Mouse (Mus musculus): ENCODE measurements around the gene Ahctf1. TPM values are rescaled to one million over a fixed set of nuclear protein-coding genes. Genes with fewer than 3 reads are reported as not detected.

Gene Ahctf1
- polyA plus RNA-seq, 1 experiment from 2014 or later: 32.9 TPM

- H3K9me3 ChIP-seq (ENCODE audit: control insufficient read depth, low read length): no peaks in the 10 kb centered on the region
- H3K9ac ChIP-seq (ENCODE audit: low read length): no peak overlapping the region
- H3K36me3 ChIP-seq (ENCODE audit: control insufficient read depth, insufficient read depth, low read length): no peaks in the 10 kb centered on the region
- H3K27me3 ChIP-seq (ENCODE audit: control insufficient read depth, insufficient read depth, low read length): no peaks in the 10 kb centered on the region
- H3K4me3 ChIP-seq (ENCODE audit: low read depth, low read length): no peak overlapping the region
- H3K27ac ChIP-seq (ENCODE audit: low read depth, low read length): no peak overlapping the region
- H3K4me2 ChIP-seq: no peak overlapping the region
- H3K4me1 ChIP-seq (ENCODE audit: control insufficient read depth, insufficient read depth, low read length): no peaks in the 10 kb centered on the region
- DNase-seq (ENCODE audit: low spot score, missing footprints) (no peak), ATAC-seq (ENCODE audit: low FRiP score) (no peak)
- WGBS: 86% methylated on average over 3 of the region's 3 CpGs
Measured at GRCm38 (mm10) chr1:179808300-179808699, 4.8 kb upstream of the Ahctf1 start.

- Histone ChIP-seq H3K4me3 (ENCODE audit: low read depth, low read length) (no peak overlapping the region), H3K27ac (ENCODE audit: low read depth, low read length) (no peak overlapping the region), H3K9ac (ENCODE audit: low read length) (no peak overlapping the region), H3K36me3 (ENCODE audit: control insufficient read depth, insufficient read depth, low read length) (no peaks in the 10 kb centered on the region), H3K27me3 (ENCODE audit: control insufficient read depth, insufficient read depth, low read length) (no peaks in the 10 kb centered on the region), H3K4me1 (ENCODE audit: control insufficient read depth, insufficient read depth, low read length) (no peaks in the 10 kb centered on the region), H3K4me2 (no peak overlapping the region), H3K9me3 (ENCODE audit: control insufficient read depth, low read length) (no peaks in the 10 kb centered on the region)
- DNase-seq (ENCODE audit: low spot score, missing footprints): no peak
- no peak for ATAC-seq (ENCODE audit: low FRiP score)
- 91% methylated on average over 4 of the region's 4 CpGs for WGBS
Measured at GRCm38 (mm10) chr1:179807468-179807867, 4.0 kb upstream of the Ahctf1 start.

DNA sequence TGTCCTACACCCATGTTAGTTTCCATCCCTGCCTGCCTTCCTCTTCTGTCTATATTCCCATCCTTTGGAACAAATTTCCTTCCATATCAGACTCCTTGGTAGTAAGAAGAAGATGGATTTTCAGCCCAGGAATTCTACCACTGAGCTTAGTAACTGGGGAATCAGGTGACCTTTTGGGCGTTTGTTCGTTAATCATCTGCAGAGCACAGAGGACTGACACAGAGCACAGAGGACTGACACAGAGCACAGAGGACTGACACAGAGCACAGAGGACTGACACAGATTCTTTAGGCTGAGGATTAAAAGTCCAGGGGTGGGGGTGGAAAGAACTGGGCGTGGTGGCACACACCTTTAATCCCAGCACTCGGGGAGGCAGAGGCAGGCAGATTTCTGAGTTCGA lies 2.3 kb upstream of the Ahctf1 start:
- DNase-seq (ENCODE audit: low spot score, missing footprints) (no peak), ATAC-seq (ENCODE audit: low FRiP score) (no peak)
- H3K27me3 ChIP-seq (ENCODE audit: control insufficient read depth, insufficient read depth, low read length): no peaks in the 10 kb centered on the region
- no peak overlapping the region for H3K9ac ChIP-seq (ENCODE audit: low read length)
- no peaks in the 10 kb centered on the region for H3K36me3 ChIP-seq (ENCODE audit: control insufficient read depth, insufficient read depth, low read length)
- H3K9me3 ChIP-seq (ENCODE audit: control insufficient read depth, low read length): no peaks in the 10 kb centered on the region
- H3K4me1 ChIP-seq (ENCODE audit: control insufficient read depth, insufficient read depth, low read length): peaks cover 9% of the 10 kb centered on the region
- H3K4me3 ChIP-seq (ENCODE audit: low read depth, low read length): no peak overlapping the region
- no peak overlapping the region for H3K4me2 ChIP-seq
- WGBS: 87% methylated on average over 5 of the region's 5 CpGs
- H3K27ac ChIP-seq (ENCODE audit: low read depth, low read length): no peak overlapping the region

- ATAC-seq (ENCODE audit: low FRiP score) (no peak; the same call in 1 of the 2 replicates), DNase-seq (ENCODE audit: low spot score, missing footprints) (peak; percentile 91)
- peak overlapping the region; percentile 91; the same call in 1 of the 2 replicates for H3K4me3 ChIP-seq (ENCODE audit: low read depth, low read length)
- peak overlapping the region; percentile 86; the same call in 1 of the 2 replicates for H3K9ac ChIP-seq (ENCODE audit: low read length)
- H3K27me3 ChIP-seq (ENCODE audit: control insufficient read depth, insufficient read depth, low read length): no peaks in the 10 kb centered on the region
- peak overlapping the region; percentile 96; the same call in 1 of the 2 replicates for H3K27ac ChIP-seq (ENCODE audit: low read depth, low read length)
- 39% methylated on average over 11 of the region's 11 CpGs for WGBS
- H3K4me1 ChIP-seq (ENCODE audit: control insufficient read depth, insufficient read depth, low read length): peaks cover 9% of the 10 kb centered on the region
- no peaks in the 10 kb centered on the region for H3K9me3 ChIP-seq (ENCODE audit: control insufficient read depth, low read length)
- no peaks in the 10 kb centered on the region for H3K36me3 ChIP-seq (ENCODE audit: control insufficient read depth, insufficient read depth, low read length)
- peak overlapping the region; percentile 77 for H3K4me2 ChIP-seq
Measured at GRCm38 (mm10) chr1:179804140-179804881, 831 bp upstream of the Ahctf1 start.

DNA sequence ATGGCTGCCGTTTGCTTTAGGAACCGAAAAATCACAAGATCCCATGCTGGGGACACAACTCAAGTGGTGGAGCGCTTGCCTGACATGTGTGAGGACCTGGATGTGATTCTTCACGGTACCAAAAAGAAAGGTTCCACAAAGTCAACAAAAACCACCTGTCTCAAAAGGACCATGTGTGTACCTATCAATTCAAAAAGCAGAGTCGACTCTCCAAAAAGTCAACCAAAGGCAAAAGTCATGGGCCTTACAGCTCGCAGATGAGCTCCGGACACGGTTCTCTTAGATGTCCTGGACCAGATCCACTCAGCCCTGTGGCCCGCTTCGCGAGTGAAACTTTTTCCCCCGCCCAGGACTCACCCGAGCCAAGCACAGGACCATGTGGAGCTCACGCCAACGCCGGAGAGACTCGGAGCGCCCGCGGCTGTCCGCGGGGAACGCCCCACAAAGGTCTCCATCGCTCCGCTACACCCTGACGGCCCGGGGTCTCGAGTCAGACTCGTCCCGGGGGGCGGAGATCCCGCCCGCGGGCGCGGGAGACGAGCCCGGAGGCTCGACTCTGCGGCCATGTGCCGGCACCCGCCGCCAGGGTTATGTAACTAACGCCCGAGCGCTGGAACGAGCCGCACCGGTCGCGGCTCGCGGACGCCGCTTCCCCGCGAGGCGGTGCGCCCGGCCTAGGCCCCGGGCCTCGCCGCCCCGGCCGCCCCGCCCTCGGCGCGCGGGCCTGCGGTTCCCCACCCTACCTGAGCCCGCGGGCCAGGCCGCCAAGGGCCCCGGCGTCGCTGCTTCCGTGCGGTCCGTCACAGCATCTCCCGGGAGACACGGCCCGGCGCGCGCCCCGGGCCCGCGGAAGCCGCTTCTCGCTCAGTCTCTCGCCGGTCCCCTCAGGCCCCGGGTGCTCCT lies 619 bp downstream of the Ahctf1 start, which contains the start of gene Gm10518:
TSS of gene Gm10518 (plus strand) at position 767 of the 903 bp plus-strand sequence.
- H3K4me1 ChIP-seq (ENCODE audit: control insufficient read depth, insufficient read depth, low read length): peaks cover 9% of the 10 kb centered on the region
- no peaks in the 10 kb centered on the region for H3K9me3 ChIP-seq (ENCODE audit: control insufficient read depth, low read length)
- ATAC-seq (ENCODE audit: low FRiP score) (peak; percentile 78), DNase-seq (ENCODE audit: low spot score, missing footprints) (peak; percentile 95)
- H3K4me3 ChIP-seq (ENCODE audit: low read depth, low read length): peak within 1 kb of the TSS; percentile 91
- H3K9ac ChIP-seq (ENCODE audit: low read length): peak within 1 kb of the TSS; percentile 86
- H3K27me3 ChIP-seq (ENCODE audit: control insufficient read depth, insufficient read depth, low read length): no peaks in the 10 kb centered on the region
- peak within 1 kb of the TSS; percentile 96 for H3K27ac ChIP-seq (ENCODE audit: low read depth, low read length)
- under 1% methylated on average over 70 of the region's 94 CpGs for WGBS
- 0 out of 2 replicates have a peak, but pooled peaks cover 2% of the 10 kb centered on the region for H3K36me3 ChIP-seq (ENCODE audit: control insufficient read depth, insufficient read depth, low read length)
- H3K4me2 ChIP-seq: peak within 1 kb of the TSS; percentile 77

DNA sequence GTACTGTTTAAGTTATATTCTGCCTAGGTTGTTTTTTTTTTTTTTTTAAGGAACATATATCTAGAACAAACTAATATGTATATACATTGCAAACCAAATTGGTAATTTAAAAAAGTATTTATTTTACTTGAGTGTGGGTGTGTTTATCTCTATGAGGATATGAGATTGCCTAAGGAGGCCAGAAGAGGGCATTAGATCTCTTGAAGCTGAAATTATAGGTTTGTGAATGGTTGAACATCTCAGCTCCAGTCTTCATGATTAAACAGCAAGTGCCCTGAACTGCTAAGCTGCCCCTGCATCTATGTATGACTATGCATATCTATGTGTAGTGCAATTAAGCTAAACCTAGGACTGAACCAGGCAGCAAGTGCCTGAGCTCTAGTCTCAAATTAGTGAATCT lies 4.7 kb downstream of the Ahctf1 start:
- Histone ChIP-seq H3K27me3 (ENCODE audit: control insufficient read depth, insufficient read depth, low read length) (no peaks in the 10 kb centered on the region), H3K27ac (ENCODE audit: low read depth, low read length) (no peak overlapping the region), H3K9me3 (ENCODE audit: control insufficient read depth, low read length) (no peaks in the 10 kb centered on the region), H3K9ac (ENCODE audit: low read length) (no peak overlapping the region), H3K4me2 (no peak overlapping the region), H3K4me3 (ENCODE audit: low read depth, low read length) (no peak overlapping the region), H3K36me3 (ENCODE audit: control insufficient read depth, insufficient read depth, low read length) (peaks cover 22% of the 10 kb centered on the region), H3K4me1 (ENCODE audit: control insufficient read depth, insufficient read depth, low read length) (peaks cover 9% of the 10 kb centered on the region)
- no peak for DNase-seq (ENCODE audit: low spot score, missing footprints)
- no peak for ATAC-seq (ENCODE audit: low FRiP score)

GRCm38 (mm10) chr1:179787281-179787680 lies 16.2 kb downstream of the Ahctf1 start:
- 84% methylated on average over 4 of the region's 4 CpGs for WGBS
- no peak for ATAC-seq (ENCODE audit: low FRiP score)
- Histone ChIP-seq H3K4me3 (ENCODE audit: low read depth, low read length) (no peak overlapping the region), H3K9ac (ENCODE audit: low read length) (no peak overlapping the region), H3K27ac (ENCODE audit: low read depth, low read length) (no peak overlapping the region), H3K27me3 (ENCODE audit: control insufficient read depth, insufficient read depth, low read length) (no peaks in the 10 kb centered on the region), H3K4me1 (ENCODE audit: control insufficient read depth, insufficient read depth, low read length) (no peaks in the 10 kb centered on the region), H3K4me2 (no peak overlapping the region), H3K9me3 (ENCODE audit: control insufficient read depth, low read length) (no peaks in the 10 kb centered on the region), H3K36me3 (ENCODE audit: control insufficient read depth, insufficient read depth, low read length) (peaks cover 10% of the 10 kb centered on the region; the same call in 1 of the 2 replicates)
- no peak for DNase-seq (ENCODE audit: low spot score, missing footprints)

GRCm38 (mm10) chr1:179785502-179785901 lies 18.0 kb downstream of the Ahctf1 start:
- H3K27ac ChIP-seq (ENCODE audit: low read depth, low read length): no peak overlapping the region
- H3K4me1 ChIP-seq (ENCODE audit: control insufficient read depth, insufficient read depth, low read length): no peaks in the 10 kb centered on the region
- 90% methylated on average over 5 of the region's 5 CpGs for WGBS
- no peak for ATAC-seq (ENCODE audit: low FRiP score)
- no peak overlapping the region for H3K4me3 ChIP-seq (ENCODE audit: low read depth, low read length)
- H3K4me2 ChIP-seq: no peak overlapping the region
- no peaks in the 10 kb centered on the region for H3K27me3 ChIP-seq (ENCODE audit: control insufficient read depth, insufficient read depth, low read length)
- no peak for DNase-seq (ENCODE audit: low spot score, missing footprints)
- no peak overlapping the region for H3K9ac ChIP-seq (ENCODE audit: low read length)
- peaks cover 12% of the 10 kb centered on the region; the same call in 1 of the 2 replicates for H3K36me3 ChIP-seq (ENCODE audit: control insufficient read depth, insufficient read depth, low read length)
- H3K9me3 ChIP-seq (ENCODE audit: control insufficient read depth, low read length): no peaks in the 10 kb centered on the region

GRCm38 (mm10) chr1:179784098-179784497 lies 19.4 kb downstream of the Ahctf1 start:
- ATAC-seq (ENCODE audit: low FRiP score) (no peak), DNase-seq (ENCODE audit: low spot score, missing footprints) (no peak)
- Histone ChIP-seq H3K4me3 (ENCODE audit: low read depth, low read length) (no peak overlapping the region), H3K9ac (ENCODE audit: low read length) (no peak overlapping the region), H3K27ac (ENCODE audit: low read depth, low read length) (no peak overlapping the region), H3K36me3 (ENCODE audit: control insufficient read depth, insufficient read depth, low read length) (peaks cover 13% of the 10 kb centered on the region; the same call in 1 of the 2 replicates), H3K4me1 (ENCODE audit: control insufficient read depth, insufficient read depth, low read length) (no peaks in the 10 kb centered on the region), H3K4me2 (no peak overlapping the region), H3K9me3 (ENCODE audit: control insufficient read depth, low read length) (no peaks in the 10 kb centered on the region), H3K27me3 (ENCODE audit: control insufficient read depth, insufficient read depth, low read length) (no peaks in the 10 kb centered on the region)
- 92% methylated on average over 4 of the region's 4 CpGs for WGBS

Measured in midbrain, embryonic 11.5 days (tissue).